Mouse (Mus musculus): ENCODE data around the gene Pigw.

- TF ChIP-seq POLR2A (IDR thresholded peaks at IDR 0.05; ENCODE audit: insufficient read length, low read depth) (no peak), POLR2AphosphoS2 (IDR thresholded peaks at IDR 0.05; ENCODE audit: insufficient read length, low read depth) (no peak), MYOG (IDR thresholded peaks at IDR 0.05; ENCODE audit: control insufficient read depth in 1 of 3, insufficient read depth in 1 of 3, insufficient read length in 2 of 3, low read depth in 2 of 3) (no peak), MAX (IDR thresholded peaks at IDR 0.05; ENCODE audit: low read depth) (no peak), TCF12 (IDR thresholded peaks at IDR 0.05; ENCODE audit: insufficient read depth, poor library complexity, severe bottlenecking) (no peak)
These were observed 9.0 kb downstream of the Pigw start for GRCm38 (mm10) chr11:84871046-84871445.
